Mouse (Mus musculus): ENCODE results near the gene Stxbp1.
"Not testable (repeated sequence)": the region's sequence is repeated elsewhere in the genome, so short reads cannot be mapped to it uniquely, and the experiment has no call there.

DNA sequence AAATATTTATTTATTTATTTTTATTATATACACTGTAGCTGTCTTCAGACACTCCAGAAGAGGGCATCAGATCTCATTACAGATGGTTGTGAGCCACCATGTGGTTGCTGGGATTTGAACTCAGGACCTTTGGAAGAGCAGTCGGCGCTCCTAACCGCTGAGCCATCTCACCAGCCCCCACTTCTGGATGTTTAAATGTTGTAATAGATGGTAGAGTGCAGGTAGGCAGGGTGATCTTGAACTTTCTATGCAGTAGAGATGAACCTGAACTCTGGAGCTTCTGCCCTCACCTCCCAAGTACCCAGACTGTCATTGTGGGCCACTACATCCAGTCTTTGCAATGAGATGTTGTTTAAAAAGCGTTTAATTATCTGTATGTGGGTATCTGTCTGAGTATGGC, 6.7 kb upstream of the Stxbp1 start:
- not testable (repeated sequence) for TF ChIP-seq POLR2A (IDR thresholded peaks at IDR 0.05; ENCODE audit: low read depth, low read length); CTCF (IDR thresholded peaks at IDR 0.05; ENCODE audit: extremely low read depth, insufficient read length, insufficient replicate concordance, low read depth, low read length)
